ENCODE assay signal across 8 mouse cellular contexts in the genomic region with DNA sequence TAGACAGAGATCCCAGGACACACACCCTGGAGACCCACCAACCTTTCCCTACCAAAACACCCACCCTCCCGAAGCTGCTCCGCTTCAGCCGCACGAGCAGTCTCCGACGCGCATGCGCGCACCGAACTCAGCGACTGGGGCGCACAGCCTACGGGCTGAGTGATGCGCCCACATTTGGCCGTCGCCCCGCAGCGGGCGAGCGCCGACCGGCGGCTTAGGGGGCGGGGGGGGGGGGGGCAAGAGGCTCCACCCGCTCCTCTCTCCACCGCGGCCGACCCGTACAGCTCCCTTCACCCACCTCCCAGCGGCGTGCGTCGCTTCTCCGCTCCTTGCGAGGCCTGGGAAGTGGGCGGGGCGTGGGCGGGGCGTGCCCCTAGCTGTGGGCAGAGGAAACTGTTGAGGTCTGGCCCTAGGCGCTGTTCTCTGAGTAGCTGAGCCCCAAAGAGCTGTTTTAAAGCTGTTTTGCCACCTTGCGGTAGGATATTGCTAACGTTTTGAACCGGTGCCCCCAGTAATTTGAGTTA. TPM values are rescaled to one million over a fixed set of nuclear protein-coding genes. Genes with fewer than 3 reads are reported as not detected.
DNase-seq lines count a peak whose midpoint lies in the region; ATAC-seq and TF ChIP-seq lines count a peak whose summit lies in the region.

Gene Nek3 (minus strand): TSS at position 356 of the 524 bp plus-strand sequence.

- under 1% methylated on average over 32 of the region's 43 CpGs for WGBS in heart, embryonic 15.5 days
- WGBS in liver, embryonic 14.5 days (ENCODE audit: insufficient replicate concordance): under 1% methylated on average over 35 of the region's 43 CpGs
- under 1% methylated on average over 31 of the region's 43 CpGs for WGBS in neural tube, embryonic 11.5 days
- 0% methylated on average over 39 of the region's 43 CpGs for WGBS in stomach, postnatal 0 days

- no peaks in the 10 kb centered on the region for H3K9me3 ChIP-seq in heart, embryonic 15.5 days (replicated peaks)
- H3K9me3 ChIP-seq in liver, embryonic 14.5 days (ENCODE audit: control insufficient read depth, low read length): no peaks in the 10 kb centered on the region
- no peaks in the 10 kb centered on the region for H3K9me3 ChIP-seq in neural tube, embryonic 11.5 days (ENCODE audit: control insufficient read depth, low read length)
- no peaks in the 10 kb centered on the region for H3K9me3 ChIP-seq in stomach, postnatal 0 days (ENCODE audit: control insufficient read depth, low read length)

- peak within 1 kb of the TSS; percentile 60 for H3K4me2 ChIP-seq in heart, embryonic 15.5 days
- H3K4me2 ChIP-seq in liver, embryonic 14.5 days (ENCODE audit: low read depth): peak within 1 kb of the TSS; percentile 80
- H3K4me2 ChIP-seq in neural tube, embryonic 11.5 days (ENCODE audit: low read depth): peak within 1 kb of the TSS; percentile 33
- peak within 1 kb of the TSS; percentile 59 for H3K4me2 ChIP-seq in stomach, postnatal 0 days (replicated peaks; ENCODE audit: low read depth)

- no peaks in the 10 kb centered on the region for H3K27me3 ChIP-seq in heart, embryonic 15.5 days
- no peaks in the 10 kb centered on the region for H3K27me3 ChIP-seq in liver, embryonic 14.5 days (ENCODE audit: control insufficient read depth, insufficient read depth, low read length)
- no peaks in the 10 kb centered on the region for H3K27me3 ChIP-seq in neural tube, embryonic 11.5 days (ENCODE audit: control insufficient read depth, insufficient read depth, low read length)
- no peaks in the 10 kb centered on the region for H3K27me3 ChIP-seq in stomach, postnatal 0 days (ENCODE audit: control insufficient read depth, insufficient read depth, low read length)

- peak; percentile 96 for DNase-seq in CD4-positive, CD25-positive, alpha-beta regulatory T cell, adult 2 months (ENCODE audit: low read depth, low spot score)
- DNase-seq in fibroblast of lung, adult 2 months (ENCODE audit: low read depth): peak; percentile 83
- peak; percentile 83 to 93 for DNase-seq in kidney, postnatal 25 days
- DNase-seq in liver, embryonic 14.5 days (ENCODE audit: low read depth in 3 of 3, low spot score in 3 of 3): peak; percentile 67 to 82 (median 81)
- DNase-seq in neural tube, embryonic 11.5 days (ENCODE audit: low spot score): peak; percentile 93
- DNase-seq in stomach, postnatal 0 days (ENCODE audit: low spot score): peak; percentile 97

- no peak within 1 kb of the TSS for H3K27ac ChIP-seq in brown adipose tissue, adult 24 weeks (replicated peaks; ENCODE audit: low read depth, low read length)
- peak within 1 kb of the TSS; percentile 75 for H3K27ac ChIP-seq in heart, embryonic 15.5 days
- H3K27ac ChIP-seq in liver, embryonic 14.5 days: peak within 1 kb of the TSS; percentile 26; the same call in 1 of the 2 replicates
- H3K27ac ChIP-seq in neural tube, embryonic 11.5 days (ENCODE audit: low read depth, low read length): peak within 1 kb of the TSS; percentile 81
- H3K27ac ChIP-seq in stomach, postnatal 0 days (replicated peaks): peak within 1 kb of the TSS; percentile 69

- no peak for TF ChIP-seq EP300 in liver, embryonic 14.5 days (IDR thresholded peaks at IDR 0.05; ENCODE audit: low read depth)
- TF ChIP-seq EP300 in stomach, postnatal 0 days (optimal IDR thresholded peaks at IDR 0.05): no peak

- H3K36me3 ChIP-seq in heart, embryonic 15.5 days: peaks cover 22% of the 10 kb centered on the region
- H3K36me3 ChIP-seq in liver, embryonic 14.5 days (replicated peaks; ENCODE audit: control insufficient read depth, insufficient read depth, low read depth): peaks cover 13% of the 10 kb centered on the region
- H3K36me3 ChIP-seq in neural tube, embryonic 11.5 days (ENCODE audit: control insufficient read depth, insufficient read depth, low read length): peaks cover 2% of the 10 kb centered on the region; the same call in 1 of the 2 replicates
- H3K36me3 ChIP-seq in stomach, postnatal 0 days (ENCODE audit: control insufficient read depth, insufficient read depth, low read length): peaks cover 5% of the 10 kb centered on the region; the same call in 1 of the 2 replicates

- peak; percentile 99 for ATAC-seq in heart, embryonic 15.5 days (replicated peaks; ENCODE audit: insufficient number of reproducible peaks, insufficient read depth, low FRiP score, low read depth)
- ATAC-seq in liver, embryonic 14.5 days (ENCODE audit: insufficient read depth): peak; percentile 98
- peak; percentile 98 for ATAC-seq in neural tube, embryonic 11.5 days (ENCODE audit: insufficient read depth, low FRiP score, low TSS enrichment)
- ATAC-seq in stomach, postnatal 0 days (ENCODE audit: low FRiP score, low TSS enrichment): peak; percentile 99

- H3K9ac ChIP-seq in heart, embryonic 15.5 days: peak within 1 kb of the TSS; percentile 59
- peak within 1 kb of the TSS; percentile 69 for H3K9ac ChIP-seq in liver, embryonic 14.5 days (replicated peaks)
- H3K9ac ChIP-seq in neural tube, embryonic 11.5 days (ENCODE audit: low read length): peak within 1 kb of the TSS; percentile 66
- H3K9ac ChIP-seq in stomach, postnatal 0 days (ENCODE audit: low read length): peak within 1 kb of the TSS; percentile 61

- TF ChIP-seq CTCF in liver, embryonic 14.5 days (IDR thresholded peaks at IDR 0.05; ENCODE audit: low read depth): peak; percentile 80
- TF ChIP-seq CTCF in stomach, postnatal 0 days (IDR thresholded peaks at IDR 0.05; ENCODE audit: low read depth): peak; percentile 81

- no peaks in the 10 kb centered on the region for H3K4me1 ChIP-seq in brown adipose tissue, adult 24 weeks (ENCODE audit: control insufficient read depth, insufficient read depth, insufficient read length, low read length)
- peaks cover 8% of the 10 kb centered on the region; the same call in 1 of the 2 replicates for H3K4me1 ChIP-seq in heart, embryonic 15.5 days (replicated peaks)
- peaks cover 5 to 6% of the 10 kb centered on the region in 2 experiments for H3K4me1 ChIP-seq in liver, embryonic 14.5 days (replicated peaks; ENCODE audit: control insufficient read depth in 2 of 2, insufficient read depth in 2 of 2, low read length in 1 of 2)
- no peaks in the 10 kb centered on the region for H3K4me1 ChIP-seq in neural tube, embryonic 11.5 days (ENCODE audit: control insufficient read depth, insufficient read depth, low read length)
- H3K4me1 ChIP-seq in stomach, postnatal 0 days (replicated peaks; ENCODE audit: control insufficient read depth, insufficient read depth): no peaks in the 10 kb centered on the region

- peak within 1 kb of the TSS; percentile 64 for H3K4me3 ChIP-seq in brown adipose tissue, adult 24 weeks (ENCODE audit: insufficient read depth, low read depth, low read length)
- peak within 1 kb of the TSS; percentile 63 for H3K4me3 ChIP-seq in heart, embryonic 15.5 days
- peak within 1 kb of the TSS; percentile 48 to 78 for H3K4me3 ChIP-seq in liver, embryonic 14.5 days (ENCODE audit: insufficient read depth in 1 of 2, low read depth in 2 of 2, low read length in 2 of 2)
- H3K4me3 ChIP-seq in neural tube, embryonic 11.5 days (ENCODE audit: low read depth, low read length): peak within 1 kb of the TSS; percentile 52
- H3K4me3 ChIP-seq in stomach, postnatal 0 days (ENCODE audit: low read depth, low read length): peak within 1 kb of the TSS; percentile 61

RNA-seq across cellular contexts. Expression of gene Nek3, which starts in this region (rescaled TPM):
- 0.58 and 1.4 TPM in 2 replicates for polyA plus RNA-seq in brown adipose tissue, adult 24 weeks (2012; ENCODE audit: insufficient read depth, insufficient read length, missing spikeins)
- 4.3 and 4.5 TPM in 2 replicates for polyA plus RNA-seq in heart, embryonic 15.5 days (2015; fragmentation: Nextera tagmentation; extraction: Ambion mirVana)
- polyA plus RNA-seq in liver, embryonic 14.5 days (2012; rRNA removed): 0.92 and 1.8 TPM in 2 replicates
- 1.4 and 1.7 TPM in 2 replicates for polyA plus RNA-seq in liver, embryonic 14.5 days (2014; fragmentation: Nextera tagmentation; extraction: Ambion mirVana)
- 7.4 and 7.7 TPM in 2 replicates for polyA plus RNA-seq in neural tube, embryonic 11.5 days (2014; fragmentation: Nextera tagmentation; extraction: Ambion mirVana)
- 2.6 TPM in 2 replicates for polyA plus RNA-seq in stomach, postnatal 0 days (2015; fragmentation: Nextera tagmentation; extraction: Ambion mirVana)
